Mouse (Mus musculus) c-Kit-positive CD71-positive TER-119-negative erythroid progenitor cells, embryonic 14.5 days (primary cell): ENCODE measurements around the gene Thra.

Source experiments
- DNase-seq: peaks from one replicate; pipeline ENCODE4 v3.0.0-alpha.2; 2013; ENCODE audit warnings: low read depth

Gene Thra

DNA sequence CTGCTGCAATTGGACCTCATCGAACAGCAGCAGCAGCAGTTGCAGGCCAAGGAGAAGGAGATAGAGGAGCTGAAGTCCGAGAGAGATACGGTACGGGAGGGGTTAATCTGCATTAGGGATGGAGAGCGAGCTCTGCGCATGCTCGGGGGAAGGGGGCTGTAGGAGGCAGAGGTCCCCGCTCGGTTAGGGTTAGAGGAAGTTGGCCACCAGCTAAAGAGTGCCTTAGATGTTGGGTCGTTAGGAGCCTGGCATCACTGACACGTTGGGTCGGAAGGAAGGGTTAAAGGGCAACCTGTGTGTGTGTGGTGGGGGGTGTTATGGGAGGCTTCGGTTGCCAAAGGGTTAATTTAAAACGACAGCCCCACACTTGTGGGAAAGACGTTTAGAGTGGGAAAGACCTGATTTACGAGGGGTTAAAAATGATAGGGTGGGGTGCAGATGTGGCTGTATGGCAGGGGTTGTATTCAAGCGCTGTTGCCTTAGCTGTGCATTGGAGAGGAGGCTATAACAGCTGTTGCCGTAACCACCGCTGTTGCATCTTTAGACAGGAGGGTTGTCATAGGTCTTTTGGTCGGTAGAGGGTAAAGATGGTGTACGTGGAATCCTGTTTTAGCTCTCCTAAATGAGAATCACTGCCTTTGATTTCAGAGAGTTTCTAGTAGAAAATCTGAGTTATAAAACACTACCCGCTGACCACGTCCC is 56.2 kb downstream of the Thra start:
- no peak for DNase-seq

DNA sequence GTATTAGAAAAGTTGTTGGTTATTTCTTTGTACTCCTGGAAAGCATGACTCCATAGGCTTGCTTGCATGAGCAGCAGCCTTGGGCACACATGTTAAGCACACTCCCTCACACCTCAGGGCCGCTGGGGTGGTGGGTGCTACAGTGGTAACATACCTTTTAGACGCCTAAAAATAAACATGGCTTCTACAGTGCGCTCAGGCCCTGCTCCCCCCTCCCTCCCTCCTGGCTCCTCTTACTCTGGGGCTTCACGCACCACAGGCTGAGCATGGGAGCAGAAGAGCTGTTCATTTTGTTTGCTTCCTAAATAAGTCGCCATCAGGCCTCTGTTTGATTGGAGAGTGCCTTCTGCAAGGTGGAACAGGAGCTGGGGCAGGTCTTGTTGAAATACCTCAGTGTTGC is 56.9 kb downstream of the Thra start:
- DNase-seq: no peak

DNA sequence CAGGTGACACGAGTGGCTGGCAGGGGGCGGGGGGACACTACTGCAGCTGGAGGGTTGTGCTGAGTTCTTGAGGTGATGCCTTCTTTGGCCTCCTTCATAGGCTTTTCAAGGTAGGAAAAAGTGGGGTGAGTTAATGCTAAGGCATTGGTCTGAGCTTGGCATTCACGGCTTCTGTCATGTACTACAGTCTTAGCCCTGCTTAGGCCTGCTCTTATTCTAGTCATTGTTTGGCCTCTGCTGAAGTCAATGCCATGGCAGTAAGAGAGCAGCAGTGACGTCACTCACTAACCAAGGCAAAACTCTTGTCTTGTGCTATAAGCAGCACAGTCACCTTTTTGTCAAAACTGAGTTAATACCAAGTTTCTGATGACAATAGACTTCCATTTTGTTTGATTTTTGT is 57.5 kb downstream of the Thra start:
- no peak for DNase-seq

DNA sequence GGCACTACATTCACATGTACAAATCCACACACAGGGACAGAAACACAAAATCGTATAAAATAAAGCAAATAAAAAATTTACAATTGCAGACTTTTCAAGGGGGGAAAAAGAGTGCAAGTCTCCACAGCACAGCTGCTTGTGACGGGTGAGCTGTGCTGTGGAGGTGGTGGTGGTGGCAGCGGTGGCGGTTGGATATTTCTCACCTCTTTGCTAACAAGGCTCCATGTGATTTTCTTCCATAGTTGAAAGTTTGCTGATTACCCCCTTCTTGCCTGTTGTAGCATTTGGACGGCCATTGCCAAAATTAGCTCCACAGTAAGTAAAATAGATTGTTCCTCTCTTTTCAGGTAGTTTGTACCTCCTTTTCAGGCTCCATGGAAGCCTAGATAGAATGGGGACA is 64.2 kb downstream of the Thra start, which contains the start of gene Casc3:
TSS of gene Casc3 (plus strand) at position 301 of the 400 bp plus-strand sequence.
- no peak for DNase-seq

DNA sequence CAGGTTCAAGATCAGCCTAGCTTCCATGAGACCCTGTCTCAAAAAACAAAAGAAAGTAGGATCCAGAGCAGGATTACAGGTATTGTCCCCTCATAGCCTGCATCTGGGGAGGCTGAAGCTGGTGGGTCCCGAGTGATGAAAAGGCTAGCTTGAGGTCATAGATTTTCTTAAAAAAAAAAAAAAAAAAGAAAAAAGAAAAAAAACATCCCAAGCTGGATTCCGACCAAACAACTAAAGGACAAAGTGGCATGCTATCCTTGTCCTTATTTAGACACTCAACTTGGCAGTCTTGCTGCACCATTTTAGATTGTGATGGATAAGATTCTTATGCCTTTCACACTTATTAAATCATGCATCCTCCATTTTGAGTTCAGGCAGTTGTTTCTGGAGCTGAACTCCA is 68.0 kb downstream of the Thra start:
- no peak for DNase-seq

DNA sequence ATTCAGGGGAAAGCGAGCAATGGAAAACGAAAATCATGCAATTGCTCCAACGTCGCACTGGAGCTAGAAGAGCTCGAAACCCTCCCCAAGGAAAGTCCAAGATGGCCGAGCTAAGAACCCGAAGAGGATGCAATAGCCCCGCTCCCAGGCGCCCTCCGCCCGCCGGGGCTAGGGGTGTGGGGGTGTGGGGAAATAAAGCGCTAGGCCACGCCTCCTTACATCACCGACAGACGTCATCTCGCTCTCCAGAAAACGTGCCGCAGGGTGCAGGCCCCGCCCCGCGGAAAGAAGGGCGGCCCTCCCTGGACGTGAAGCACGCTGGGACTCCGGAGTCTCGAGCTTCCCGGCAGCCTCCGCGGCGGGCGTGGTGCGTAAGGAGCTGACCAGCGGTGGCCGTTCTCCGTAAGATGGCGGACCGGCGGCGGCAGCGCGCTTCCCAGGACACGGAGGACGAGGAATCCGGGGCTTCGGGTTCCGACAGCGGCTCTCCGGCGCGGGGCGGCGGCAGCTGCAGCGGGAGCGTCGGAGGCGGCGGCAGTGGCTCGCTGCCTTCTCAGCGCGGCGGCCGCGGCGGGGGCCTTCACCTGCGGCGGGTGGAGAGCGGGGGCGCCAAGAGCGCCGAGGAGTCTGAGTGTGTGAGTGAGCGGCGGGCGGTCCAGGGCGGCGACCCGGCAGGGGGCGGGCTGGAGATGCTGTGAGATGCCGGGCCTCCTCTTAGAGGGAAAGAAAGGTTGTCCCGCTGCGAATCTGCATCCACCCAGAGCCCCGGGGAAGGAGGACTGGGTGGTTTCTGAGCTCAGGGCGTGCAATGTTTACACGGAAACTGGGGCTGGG is 69.2 kb downstream of the Thra start:
- DNase-seq: peak; percentile 98

DNA sequence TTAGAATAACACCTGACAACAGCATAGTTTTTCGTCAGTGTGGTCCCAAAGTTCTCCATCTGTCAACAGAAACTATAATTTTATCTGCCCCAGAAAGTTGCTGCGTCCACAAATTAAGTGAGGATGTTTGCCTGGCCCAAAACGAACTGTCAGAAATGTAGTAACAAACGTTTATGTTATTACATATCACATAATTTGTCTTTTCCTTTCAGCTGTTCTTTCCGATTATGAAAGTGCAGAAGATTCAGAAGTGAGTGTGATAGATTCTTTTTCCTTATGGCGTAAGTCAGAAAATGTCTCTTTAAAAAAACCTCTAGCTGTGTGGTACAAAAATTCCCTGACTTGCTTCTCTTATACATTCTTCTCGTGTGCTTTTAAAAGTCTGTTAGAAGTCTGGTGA is 70.2 kb downstream of the Thra start:
- DNase-seq: no peak

DNA sequence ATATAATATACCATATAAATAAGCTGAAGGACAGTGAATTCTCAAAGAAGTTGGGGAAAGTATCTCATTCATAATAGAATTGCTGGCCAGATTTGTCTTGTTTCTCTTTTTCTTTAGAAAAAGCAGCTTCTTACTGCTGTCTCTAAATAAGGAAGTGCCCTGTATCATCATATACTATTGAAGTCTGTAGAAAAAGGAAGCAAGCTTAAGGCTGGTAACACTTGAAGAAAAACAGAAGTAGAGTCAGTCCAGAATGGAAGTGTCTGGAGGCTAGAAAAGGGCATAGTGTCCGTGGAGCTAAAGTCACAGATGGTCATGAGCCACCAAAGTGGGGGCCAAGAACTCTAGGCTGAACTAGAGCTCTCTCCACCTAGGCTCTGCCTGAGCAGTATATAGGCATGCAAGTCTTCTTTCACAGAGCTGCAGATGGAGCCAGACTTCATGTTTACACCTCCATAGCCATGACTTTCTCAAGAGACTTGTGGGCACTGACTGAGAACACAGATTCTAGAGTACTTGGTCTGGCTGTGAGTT is 76.3 kb downstream of the Thra start:
- DNase-seq: no peak
